Mouse (Mus musculus) neural tube, postnatal 0 days (tissue): ENCODE results near the gene Cyp2a22. TPM values are rescaled to one million over a fixed set of nuclear protein-coding genes. Genes with fewer than 3 reads are reported as not detected.

Source experiments
- polyA plus RNA-seq: library from polyadenylated mRNA; unstranded; fragments of >200 nt; fragmentation: Nextera tagmentation; extraction: Ambion mirVana; gene quantifications from 2 replicates; pipeline ENCODE4 v1.2.1, GENCODE M21; 2015

Gene Cyp2a22
- polyA plus RNA-seq: not detected in 2 replicates

GRCm38 (mm10) chr7:26939262-26939661 is at the start of gene Cyp2a22:
Gene Cyp2a22, minus strand, starts transcription at chr7:26939384.

Other genes with a start within 250 kb of the Cyp2a22 start
- gene Cyp2b19, start 182.2 kb downstream of the Cyp2a22 start, polyA plus RNA-seq: 0.15 and 0.32 TPM in 2 replicates
- not detected in 2 replicates for gene Cyp2g1, start 130.5 kb downstream of the Cyp2a22 start, polyA plus RNA-seq
- 0.19 TPM in 1 of 2 replicates, not detected in the other for gene Cyp2a5, start 104.1 kb downstream of the Cyp2a22 start, polyA plus RNA-seq
- gene Cyp2a12, start 89.7 kb upstream of the Cyp2a22 start, polyA plus RNA-seq: not detected in 2 replicates
- gene Cyp2f2, start 180.5 kb upstream of the Cyp2a22 start, polyA plus RNA-seq: not detected in 2 replicates
- gene Cyp2t4, start 214.3 kb upstream of the Cyp2a22 start, polyA plus RNA-seq: 0.19 and 0.41 TPM in 2 replicates
- 83.1 and 87.9 TPM in 2 replicates for gene Egln2, start 227.4 kb upstream of the Cyp2a22 start, polyA plus RNA-seq
- 130 and 136 TPM in 2 replicates for gene Rab4b, start 239.5 kb upstream of the Cyp2a22 start, polyA plus RNA-seq
- not detected in 2 replicates for gene Gm21983, start 241.7 kb upstream of the Cyp2a22 start, polyA plus RNA-seq
- gene Mia, start 241.8 kb upstream of the Cyp2a22 start, polyA plus RNA-seq: 59.5 and 67.0 TPM in 2 replicates